Mouse (Mus musculus) testis, adult 2 months (tissue): ENCODE data around the gene Slc29a3.

Experiments
- CTCF ChIP-seq: fragments of 200-500 bp; IDR thresholded peaks from 2 replicates; pipeline ENCODE4 v1.5.1; 2012; ENCODE audit warnings: low read depth, mild to moderate bottlenecking, inconsistent platforms, low read length, moderate library complexity; ENCODE audit not compliant: control insufficient read depth, insufficient read depth, insufficient replicate concordance
- POLR2A ChIP-seq: fragments of 200-500 bp; IDR thresholded peaks from 2 replicates; pipeline ENCODE4 v1.6.1; 2012; ENCODE audit warnings: low read depth, mild to moderate bottlenecking, inconsistent platforms, low read length, moderate library complexity; ENCODE audit not compliant: control insufficient read depth

GRCm38 (mm10) chr10:60744543-60745290 lies 7.9 kb downstream of the Slc29a3 start:
- TF ChIP-seq POLR2A (no peak), CTCF (no peak)
